Mouse (Mus musculus) bone marrow macrophage, adult 2 months (primary cell): ENCODE results near the gene Mapk6.

ENCODE experiments used
- CTCF ChIP-seq: IDR thresholded peaks from 2 replicates; pipeline ENCODE4 v1.5.1; 2012; ENCODE audit warnings: low read depth, mild to moderate bottlenecking, low read length, moderate library complexity
- POLR2A ChIP-seq: IDR thresholded peaks from 2 replicates; pipeline ENCODE4 v1.6.1; 2012; ENCODE audit warnings: mild to moderate bottlenecking, low read depth, low read length, borderline replicate concordance

GRCm38 (mm10) chr9:75378774-75379173 is 31.0 kb downstream of the Mapk6 start:
- no peak for TF ChIP-seq POLR2A
- no peak for TF ChIP-seq CTCF
